Mouse (Mus musculus) forebrain, embryonic 11.5 days (tissue): ENCODE results near the gene Slc6a15. TPM values are rescaled to one million over a fixed set of nuclear protein-coding genes. Genes with fewer than 3 reads are reported as not detected.

ENCODE experiments used
- ATAC-seq: fragments of 200-750 bp; cut with Nextera tagmentation; replicated peaks from 2 replicates; pipeline ENCODE4 v1.8.0; 2017; ENCODE audit warnings: moderate TSS enrichment; ENCODE audit not compliant: low FRiP score
- DNase-seq: peaks from one replicate; pipeline ENCODE4 v3.0.0-alpha.2; 2017; ENCODE audit warnings: low spot score
- H3K27ac ChIP-seq: fragments of 300-500 bp; sonication (generic); 2 replicates; pipeline ENCODE4 v1.5.1; 2014; ENCODE audit warnings: low read depth, low read length
- H3K27me3 ChIP-seq: fragments of 300-500 bp; sonication (generic); 2 replicates; pipeline ENCODE4 v1.6.1; 2014; ENCODE audit warnings: mild to moderate bottlenecking, low read length, mixed read lengths; ENCODE audit not compliant: control insufficient read depth, insufficient read depth
- H3K36me3 ChIP-seq: fragments of 300-500 bp; sonication (generic); 2 replicates; pipeline ENCODE4 v1.6.1; 2014; ENCODE audit warnings: mild to moderate bottlenecking, low read length, moderate library complexity, mixed read lengths; ENCODE audit not compliant: control insufficient read depth, insufficient read depth
- H3K4me1 ChIP-seq: fragments of 300-500 bp; sonication (generic); replicated peaks from 2 replicates; pipeline ENCODE4 v1.6.1; 2014; ENCODE audit warnings: low read length, mixed read lengths; ENCODE audit not compliant: control insufficient read depth, insufficient read depth
- H3K4me2 ChIP-seq: fragments of 300-500 bp; sonication (generic); 2 replicates; pipeline ENCODE4 v1.6.1; 2014; ENCODE audit warnings: low read depth, mild to moderate bottlenecking, low read length, moderate library complexity, mixed read lengths; ENCODE audit not compliant: severe bottlenecking
- H3K4me3 ChIP-seq: fragments of 300-500 bp; sonication (generic); 2 replicates; pipeline ENCODE4 v1.5.1; 2014; ENCODE audit warnings: low read depth, low read length
- H3K9ac ChIP-seq: fragments of 300-500 bp; sonication (generic); 2 replicates; pipeline ENCODE4 v1.6.1; 2014; ENCODE audit warnings: low read length
- H3K9me3 ChIP-seq: fragments of 300-500 bp; sonication (generic); 2 replicates; pipeline ENCODE4 v1.6.1; 2016; ENCODE audit warnings: low read length, mixed read lengths; ENCODE audit not compliant: control insufficient read depth
- WGBS: fragments of 180-500 bp; shearing (Covaris S2); extraction: QIAGEN DNeasy Blood & Tissue Kit; methylation state at CpG from one replicate; pipeline ENCODE4 v1.1.7; 2014; 5-methylcytosine and 5-hydroxymethylcytosine counted together
- polyA plus RNA-seq: library from polyadenylated mRNA; unstranded; fragments of >200 nt; fragmentation: Nextera tagmentation; extraction: Ambion mirVana; gene quantifications from 2 replicates; pipeline ENCODE4 v1.2.1, GENCODE M21; 2014

Slc6a15 gene
- 15.3 and 17.1 TPM in 2 replicates for polyA plus RNA-seq

GRCm38 (mm10) chr10:103367371-103368295 is at the start of gene Slc6a15:
TSS of gene Slc6a15 (plus strand) at chr10:103367783.
- Histone ChIP-seq H3K9ac (peak within 1 kb of the TSS; percentile 65), H3K4me1 (no peaks in the 10 kb centered on the region), H3K9me3 (no peaks in the 10 kb centered on the region), H3K27ac (peak within 1 kb of the TSS; percentile 46; the same call in 1 of the 2 replicates), H3K27me3 (no peaks in the 10 kb centered on the region), H3K4me3 (peak within 1 kb of the TSS; percentile 57), H3K4me2 (peak within 1 kb of the TSS; percentile 94), H3K36me3 (no peaks in the 10 kb centered on the region)
- DNase-seq = peak; percentile 76
- peak; percentile 78 for ATAC-seq
- under 1% methylated on average over 43 of the region's 43 CpGs for WGBS

- Histone ChIP-seq H3K27ac (no peak overlapping the region), H3K27me3 (no peaks in the 10 kb centered on the region), H3K4me1 (no peaks in the 10 kb centered on the region), H3K9ac (no peak overlapping the region), H3K4me2 (no peak overlapping the region), H3K4me3 (no peak overlapping the region), H3K36me3 (no peaks in the 10 kb centered on the region), H3K9me3 (no peaks in the 10 kb centered on the region)
- no peak for DNase-seq
- no peak for ATAC-seq
- WGBS = 85% methylated on average over 3 of the region's 3 CpGs
Observed at GRCm38 (mm10) chr10:103321941-103322340, 45.6 kb upstream of the Slc6a15 start.

- DNase-seq = no peak
- Histone ChIP-seq H3K36me3 (no peaks in the 10 kb centered on the region), H3K4me2 (no peak overlapping the region), H3K4me3 (no peak overlapping the region), H3K9ac (no peak overlapping the region), H3K4me1 (no peaks in the 10 kb centered on the region), H3K27ac (no peak overlapping the region), H3K27me3 (no peaks in the 10 kb centered on the region), H3K9me3 (no peaks in the 10 kb centered on the region)
- 82% methylated on average over 3 of the region's 3 CpGs for WGBS
- no peak for ATAC-seq
Observed at GRCm38 (mm10) chr10:103323386-103323785, 44.2 kb upstream of the Slc6a15 start.

GRCm38 (mm10) chr10:103334306-103334705 is 33.3 kb upstream of the Slc6a15 start:
- Histone ChIP-seq H3K9ac (no peak overlapping the region), H3K27ac (no peak overlapping the region), H3K36me3 (no peaks in the 10 kb centered on the region), H3K4me1 (no peaks in the 10 kb centered on the region), H3K4me2 (no peak overlapping the region), H3K9me3 (no peaks in the 10 kb centered on the region), H3K27me3 (no peaks in the 10 kb centered on the region), H3K4me3 (no peak overlapping the region)
- DNase-seq (no peak), ATAC-seq (no peak)
- 85% methylated on average over 1 of the region's 1 CpGs for WGBS

- ATAC-seq (no peak), DNase-seq (no peak)
- Histone ChIP-seq H3K9ac (no peak overlapping the region), H3K9me3 (no peaks in the 10 kb centered on the region), H3K27me3 (no peaks in the 10 kb centered on the region), H3K36me3 (no peaks in the 10 kb centered on the region), H3K4me3 (no peak overlapping the region), H3K4me2 (no peak overlapping the region), H3K27ac (no peak overlapping the region), H3K4me1 (no peaks in the 10 kb centered on the region)
- 89% methylated on average over 5 of the region's 5 CpGs for WGBS
Observed at GRCm38 (mm10) chr10:103339928-103340327, 27.7 kb upstream of the Slc6a15 start.

- Histone ChIP-seq H3K9me3 (no peaks in the 10 kb centered on the region), H3K27ac (no peak overlapping the region), H3K27me3 (no peaks in the 10 kb centered on the region), H3K4me2 (no peak overlapping the region), H3K4me1 (no peaks in the 10 kb centered on the region), H3K4me3 (no peak overlapping the region), H3K9ac (no peak overlapping the region), H3K36me3 (no peaks in the 10 kb centered on the region)
- ATAC-seq (no peak; the same call in 1 of the 2 replicates), DNase-seq (no peak)
- WGBS = 41% methylated on average over 2 of the region's 2 CpGs
Observed at GRCm38 (mm10) chr10:103346797-103347196, 20.8 kb upstream of the Slc6a15 start.

GRCm38 (mm10) chr10:103368296-103369080 is 905 bp downstream of the Slc6a15 start:
- Histone ChIP-seq H3K27me3 (no peaks in the 10 kb centered on the region), H3K36me3 (no peaks in the 10 kb centered on the region), H3K4me2 (peak overlapping the region; percentile 94), H3K4me1 (no peaks in the 10 kb centered on the region), H3K27ac (peak overlapping the region; percentile 46; the same call in 1 of the 2 replicates), H3K4me3 (peak overlapping the region; percentile 57), H3K9ac (peak overlapping the region; percentile 65), H3K9me3 (no peaks in the 10 kb centered on the region)
- ATAC-seq (peak; percentile 49), DNase-seq (peak; percentile 63)
- WGBS = under 1% methylated on average over 37 of the region's 37 CpGs

- DNase-seq = peak; percentile 85
- WGBS = 0% methylated on average over 8 of the region's 8 CpGs
- peak overlapping the region; percentile 94 for H3K4me2 ChIP-seq
Observed at GRCm38 (mm10) chr10:103369081-103369420, 1.5 kb downstream of the Slc6a15 start.

More at GRCm38 (mm10) chr10:103369081-103369420, 1.5 kb downstream of the Slc6a15 start:
- Histone ChIP-seq H3K9ac (peak overlapping the region; percentile 65), H3K4me3 (peak overlapping the region; percentile 57), H3K4me1 (no peaks in the 10 kb centered on the region), H3K9me3 (no peaks in the 10 kb centered on the region), H3K27ac (peak overlapping the region; percentile 46; the same call in 1 of the 2 replicates), H3K27me3 (no peaks in the 10 kb centered on the region), H3K36me3 (no peaks in the 10 kb centered on the region)
- peak; percentile 92 for ATAC-seq
